Mouse (Mus musculus) urinary bladder, postnatal 36 days (tissue): ENCODE measurements at regions not wholly inside any gene's neighbourhood (a gene's known extent, or its start where the extent isn't known, plus 50 kb on each side); places are given as distances from the start of the nearest gene placed in this dataset.

ENCODE experiments used
- DNase-seq, 2 experiments: peaks; one replicate each; pipeline ENCODE4 v3.0.0; 2022; ENCODE audit warnings: low spot score in 2 of 2, mixed read lengths in 1 of 2

GRCm38 (mm10) chr9:25374161-25374560 lies 107.2 kb upstream of the Eepd1 start:
- no peak for DNase-seq

- DNase-seq = no peak
Measured at GRCm38 (mm10) chr9:25376209-25376608, 105.1 kb upstream of the Eepd1 start.

GRCm38 (mm10) chr9:25377771-25378747 lies 103.3 kb upstream of the Eepd1 start:
- peak in 1 of 2 experiments; percentile 20 for DNase-seq

GRCm38 (mm10) chr9:25385333-25385732 lies 96.0 kb upstream of the Eepd1 start:
- DNase-seq = no peak

GRCm38 (mm10) chr9:25387876-25388650 lies 93.3 kb upstream of the Eepd1 start:
- no peak for DNase-seq

GRCm38 (mm10) chr9:25389351-25389750 lies 92.0 kb upstream of the Eepd1 start:
- no peak for DNase-seq

- peak in 1 of 2 experiments; percentile 40 for DNase-seq
Measured at GRCm38 (mm10) chr9:25400647-25401335, 80.6 kb upstream of the Eepd1 start.

GRCm38 (mm10) chr9:25405848-25406247 lies 75.5 kb upstream of the Eepd1 start:
- no peak for DNase-seq

GRCm38 (mm10) chr9:25408518-25408917 lies 72.8 kb upstream of the Eepd1 start:
- DNase-seq = no peak

GRCm38 (mm10) chr9:25409729-25410128 lies 71.6 kb upstream of the Eepd1 start:
- no peak for DNase-seq

- DNase-seq = no peak
Measured at GRCm38 (mm10) chr9:25413873-25414272, 67.5 kb upstream of the Eepd1 start.

GRCm38 (mm10) chr9:25414315-25414714 lies 67.0 kb upstream of the Eepd1 start:
- DNase-seq = no peak

- DNase-seq = no peak
Measured at GRCm38 (mm10) chr9:25426941-25427340, 54.4 kb upstream of the Eepd1 start.

GRCm38 (mm10) chr9:25429450-25430213 lies 51.7 kb upstream of the Eepd1 start:
- DNase-seq = no peak
